Mouse (Mus musculus): Measurements from ENCODE around the gene Vwa7. TPM values are rescaled to one million over a fixed set of nuclear protein-coding genes. Genes with fewer than 3 reads are reported as not detected.
"Not testable (repeated sequence)": the region's sequence is repeated elsewhere in the genome, so short reads cannot be mapped to it uniquely, and the experiment has no call there.

Gene Vwa7
- polyA plus RNA-seq, 1 experiment from 2014 or later: 0.36 TPM

GRCm38 (mm10) chr17:34997142-34997483 lies 19.3 kb upstream of the Vwa7 start:
- Histone ChIP-seq H3K4me2 (replicated peaks; ENCODE audit: low read depth, low read length) (no peak overlapping the region), H3K4me1 (replicated peaks; ENCODE audit: control insufficient read depth, insufficient read depth, low read length) (peaks cover under 1% of the 10 kb centered on the region), H3K27ac (ENCODE audit: low read depth, low read length) (no peak overlapping the region), H3K36me3 (ENCODE audit: control insufficient read depth, insufficient read depth, low read length) (no peaks in the 10 kb centered on the region), H3K27me3 (ENCODE audit: control insufficient read depth, insufficient read depth, low read length) (no peaks in the 10 kb centered on the region), H3K9ac (ENCODE audit: low read depth, low read length) (no peak overlapping the region), H3K9me3 (ENCODE audit: control insufficient read depth, low read length) (no peaks in the 10 kb centered on the region), H3K4me3 (ENCODE audit: low read depth, low read length) (no peak overlapping the region)
- no peak for DNase-seq (ENCODE audit: low spot score)
- no peak for ATAC-seq (ENCODE audit: low FRiP score)
- 88% methylated on average over 5 of the region's 5 CpGs for WGBS

- no peak for DNase-seq (ENCODE audit: low spot score)
- WGBS: 94% methylated on average over 15 of the region's 15 CpGs
- no peak for ATAC-seq (ENCODE audit: low FRiP score)
- Histone ChIP-seq H3K9ac (ENCODE audit: low read depth, low read length) (no peak overlapping the region), H3K4me1 (replicated peaks; ENCODE audit: control insufficient read depth, insufficient read depth, low read length) (peaks cover 7% of the 10 kb centered on the region), H3K9me3 (ENCODE audit: control insufficient read depth, low read length) (no peaks in the 10 kb centered on the region), H3K36me3 (ENCODE audit: control insufficient read depth, insufficient read depth, low read length) (no peaks in the 10 kb centered on the region), H3K4me2 (replicated peaks; ENCODE audit: low read depth, low read length) (no peak overlapping the region), H3K27ac (ENCODE audit: low read depth, low read length) (no peak overlapping the region), H3K27me3 (ENCODE audit: control insufficient read depth, insufficient read depth, low read length) (no peaks in the 10 kb centered on the region), H3K4me3 (ENCODE audit: low read depth, low read length) (no peak overlapping the region)
These were observed 17.6 kb upstream of the Vwa7 start for GRCm38 (mm10) chr17:34998526-34999430.

- H3K27me3 ChIP-seq (ENCODE audit: control insufficient read depth, insufficient read depth, low read length); H3K36me3 ChIP-seq (ENCODE audit: control insufficient read depth, insufficient read depth, low read length); H3K9me3 ChIP-seq (ENCODE audit: control insufficient read depth, low read length); ATAC-seq (ENCODE audit: low FRiP score); H3K4me1 ChIP-seq (replicated peaks; ENCODE audit: control insufficient read depth, insufficient read depth, low read length): not testable (repeated sequence)
- Histone ChIP-seq H3K9ac (ENCODE audit: low read depth, low read length) (peak overlapping the region; percentile 95), H3K4me3 (ENCODE audit: low read depth, low read length) (peak overlapping the region; percentile 89), H3K27ac (ENCODE audit: low read depth, low read length) (peak overlapping the region; percentile 97; the same call in 1 of the 2 replicates), H3K4me2 (replicated peaks; ENCODE audit: low read depth, low read length) (peak overlapping the region; percentile 99)
- DNase-seq (ENCODE audit: low spot score): peak; percentile 37
- WGBS: 26% methylated on average over 29 of the region's 32 CpGs
These were observed 16.3 kb upstream of the Vwa7 start for GRCm38 (mm10) chr17:34999871-35000716.

- DNase-seq (ENCODE audit: low spot score): peak; percentile 93
- no peaks in the 10 kb centered on the region for H3K9me3 ChIP-seq (ENCODE audit: control insufficient read depth, low read length)
- WGBS: under 1% methylated on average over 82 of the region's 83 CpGs
- H3K4me3 ChIP-seq (ENCODE audit: low read depth, low read length): peak within 1 kb of the TSS; percentile 89
- H3K4me1 ChIP-seq (replicated peaks; ENCODE audit: control insufficient read depth, insufficient read depth, low read length): peaks cover 7% of the 10 kb centered on the region
- peak within 1 kb of the TSS; percentile 95 for H3K9ac ChIP-seq (ENCODE audit: low read depth, low read length)
- ATAC-seq (ENCODE audit: low FRiP score): peak; percentile 91
- no peaks in the 10 kb centered on the region for H3K27me3 ChIP-seq (ENCODE audit: control insufficient read depth, insufficient read depth, low read length)
- H3K27ac ChIP-seq (ENCODE audit: low read depth, low read length): peak within 1 kb of the TSS; percentile 97
- H3K36me3 ChIP-seq (ENCODE audit: control insufficient read depth, insufficient read depth, low read length): peaks cover 12% of the 10 kb centered on the region; the same call in 1 of the 2 replicates
- H3K4me2 ChIP-seq (replicated peaks; ENCODE audit: low read depth, low read length): peak within 1 kb of the TSS; percentile 99
These were observed 15.5 kb upstream of the Vwa7 start, which contains the start of gene Vars for GRCm38 (mm10) chr17:35000717-35001451. TSS of gene Vars (plus strand) at chr17:35000987.

- Histone ChIP-seq H3K4me3 (ENCODE audit: low read depth, low read length) (peak overlapping the region; percentile 89), H3K27me3 (ENCODE audit: control insufficient read depth, insufficient read depth, low read length) (no peaks in the 10 kb centered on the region), H3K4me2 (replicated peaks; ENCODE audit: low read depth, low read length) (peak overlapping the region; percentile 99), H3K9me3 (ENCODE audit: control insufficient read depth, low read length) (no peaks in the 10 kb centered on the region), H3K27ac (ENCODE audit: low read depth, low read length) (peak overlapping the region; percentile 97), H3K9ac (ENCODE audit: low read depth, low read length) (peak overlapping the region; percentile 95), H3K4me1 (replicated peaks; ENCODE audit: control insufficient read depth, insufficient read depth, low read length) (peaks cover 7% of the 10 kb centered on the region), H3K36me3 (ENCODE audit: control insufficient read depth, insufficient read depth, low read length) (peaks cover 12% of the 10 kb centered on the region; the same call in 1 of the 2 replicates)
- under 1% methylated on average over 35 of the region's 35 CpGs for WGBS
- ATAC-seq (ENCODE audit: low FRiP score) (peak; percentile 38), DNase-seq (ENCODE audit: low spot score) (peak; percentile 39)
These were observed 14.8 kb upstream of the Vwa7 start for GRCm38 (mm10) chr17:35001452-35002152.

- peak overlapping the region; percentile 97 for H3K27ac ChIP-seq (ENCODE audit: low read depth, low read length)
- peaks cover 12% of the 10 kb centered on the region; the same call in 1 of the 2 replicates for H3K36me3 ChIP-seq (ENCODE audit: control insufficient read depth, insufficient read depth, low read length)
- H3K4me2 ChIP-seq (replicated peaks; ENCODE audit: low read depth, low read length): peak overlapping the region; percentile 99
- ATAC-seq (ENCODE audit: low FRiP score) (no peak), DNase-seq (ENCODE audit: low spot score) (no peak)
- no peaks in the 10 kb centered on the region for H3K27me3 ChIP-seq (ENCODE audit: control insufficient read depth, insufficient read depth, low read length)
- peak overlapping the region; percentile 95 for H3K9ac ChIP-seq (ENCODE audit: low read depth, low read length)
- H3K9me3 ChIP-seq (ENCODE audit: control insufficient read depth, low read length): no peaks in the 10 kb centered on the region
- H3K4me3 ChIP-seq (ENCODE audit: low read depth, low read length): peak overlapping the region; percentile 89
- H3K4me1 ChIP-seq (replicated peaks; ENCODE audit: control insufficient read depth, insufficient read depth, low read length): peaks cover 7% of the 10 kb centered on the region
- WGBS: 12% methylated on average over 12 of the region's 12 CpGs
These were observed 14.1 kb upstream of the Vwa7 start for GRCm38 (mm10) chr17:35002153-35002865.

- H3K4me1 ChIP-seq (replicated peaks; ENCODE audit: control insufficient read depth, insufficient read depth, low read length): peaks cover 7% of the 10 kb centered on the region
- H3K4me2 ChIP-seq (replicated peaks; ENCODE audit: low read depth, low read length): peak overlapping the region; percentile 99; the same call in 1 of the 2 replicates
- no peaks in the 10 kb centered on the region for H3K9me3 ChIP-seq (ENCODE audit: control insufficient read depth, low read length)
- no peak overlapping the region; the same call in 1 of the 2 replicates for H3K4me3 ChIP-seq (ENCODE audit: low read depth, low read length)
- no peaks in the 10 kb centered on the region for H3K27me3 ChIP-seq (ENCODE audit: control insufficient read depth, insufficient read depth, low read length)
- no peak for ATAC-seq (ENCODE audit: low FRiP score)
- 83% methylated on average over 9 of the region's 9 CpGs for WGBS
- no peak overlapping the region for H3K27ac ChIP-seq (ENCODE audit: low read depth, low read length)
- H3K9ac ChIP-seq (ENCODE audit: low read depth, low read length): 0 out of 2 replicates have a peak overlapping the region, but pooled peaks have one; percentile 2
- H3K36me3 ChIP-seq (ENCODE audit: control insufficient read depth, insufficient read depth, low read length): peaks cover 12% of the 10 kb centered on the region; the same call in 1 of the 2 replicates
- no peak for DNase-seq (ENCODE audit: low spot score)
These were observed 13.1 kb upstream of the Vwa7 start for GRCm38 (mm10) chr17:35003022-35003838.

Measured in hindbrain, embryonic 11.5 days (tissue).